ENCODE assay signal across 9 mouse cellular contexts in genomic region chr8:94532525-94532872, GRCm38 (mm10). TPM values are rescaled to one million over a fixed set of nuclear protein-coding genes. Genes with fewer than 3 reads are reported as not detected.
DNase-seq lines count a peak whose midpoint lies in the region; ATAC-seq and TF ChIP-seq lines count a peak whose summit lies in the region.
"Had no signal": no experiment of that assay in that cellular context is flagged by ENCODE, and none has a peak within 500 bp of the region (broad histone marks: within the 10 kb centered on the region; RNA-seq: fewer than 3 reads in every experiment).

No protein-coding gene starts in this region.

- H3K4me1 ChIP-seq in heart, postnatal 0 days (ENCODE audit: control insufficient read depth, insufficient read depth): peaks cover 5% of the 10 kb centered on the region; the same call in 1 of the 2 replicates
- H3K4me1 ChIP-seq in bone marrow, adult 2 months (ENCODE audit: control insufficient read depth, insufficient read depth, low read length): peaks cover 5% of the 10 kb centered on the region; the same call in 1 of the 2 replicates
- peaks cover 27% of the 10 kb centered on the region for H3K4me1 ChIP-seq in hindbrain, embryonic 12.5 days
- peaks cover 28% of the 10 kb centered on the region for H3K4me1 ChIP-seq in midbrain, embryonic 12.5 days

- no peaks in the 10 kb centered on the region for H3K9me3 ChIP-seq in heart, postnatal 0 days (replicated peaks; ENCODE audit: control insufficient read depth, low read length)
- H3K9me3 ChIP-seq in hindbrain, embryonic 12.5 days (replicated peaks): no peaks in the 10 kb centered on the region
- no peaks in the 10 kb centered on the region for H3K9me3 ChIP-seq in midbrain, embryonic 12.5 days

- peak overlapping the region; percentile 56 for H3K9ac ChIP-seq in heart, postnatal 0 days (replicated peaks; ENCODE audit: low read depth, low read length)
- H3K9ac ChIP-seq in hindbrain, embryonic 12.5 days: peak overlapping the region; percentile 70
- H3K9ac ChIP-seq in midbrain, embryonic 12.5 days (replicated peaks): peak overlapping the region; percentile 74

- TF ChIP-seq EP300 in heart, postnatal 0 days (IDR thresholded peaks at IDR 0.05; ENCODE audit: low read depth): no peak

- DNase-seq in heart, postnatal 0 days (ENCODE audit: low spot score): no peak
- no peak for DNase-seq in heart, postnatal 36 days
- DNase-seq in left cerebral cortex, adult 8-10 months (ENCODE audit: low spot score in 2 of 2): no peak
- no peak for DNase-seq in gastrocnemius, adult 18-20 months (ENCODE audit: low spot score)
- DNase-seq in layer of hippocampus, adult 8-10 months (ENCODE audit: low spot score in 2 of 2): no peak

- WGBS in heart, postnatal 0 days: under 1% methylated on average over 32 of the region's 34 CpGs
- under 1% methylated on average over 33 of the region's 34 CpGs for WGBS in bone marrow, adult 2 months
- WGBS in hindbrain, embryonic 12.5 days: under 1% methylated on average over 34 of the region's 34 CpGs
- 1% methylated on average over 31 of the region's 34 CpGs for WGBS in midbrain, embryonic 12.5 days

- H3K36me3 ChIP-seq in heart, postnatal 0 days (replicated peaks; ENCODE audit: control insufficient read depth, insufficient read depth, low read length): no peaks in the 10 kb centered on the region
- H3K36me3 ChIP-seq in hindbrain, embryonic 12.5 days: no peaks in the 10 kb centered on the region
- no peaks in the 10 kb centered on the region for H3K36me3 ChIP-seq in midbrain, embryonic 12.5 days

- H3K27ac ChIP-seq in heart, postnatal 0 days (ENCODE audit: low read depth): no peak overlapping the region
- H3K27ac ChIP-seq in bone marrow, adult 2 months (ENCODE audit: control insufficient read depth, insufficient read depth, low read depth, low read length, poor library complexity): peak overlapping the region; percentile 93
- H3K27ac ChIP-seq in hindbrain, embryonic 12.5 days: no peak overlapping the region
- 0 out of 2 replicates have a peak overlapping the region, but pooled peaks have one; percentile 20 for H3K27ac ChIP-seq in midbrain, embryonic 12.5 days (replicated peaks)

- H3K4me2 ChIP-seq in heart, postnatal 0 days (ENCODE audit: low read depth, low read length): peak overlapping the region; percentile 89
- H3K4me2 ChIP-seq in hindbrain, embryonic 12.5 days (replicated peaks): peak overlapping the region; percentile 91
- peak overlapping the region; percentile 95 for H3K4me2 ChIP-seq in midbrain, embryonic 12.5 days (replicated peaks)

- no peak for TF ChIP-seq POLR2A in bone marrow, adult 2 months (IDR thresholded peaks at IDR 0.05; ENCODE audit: borderline replicate concordance, control insufficient read depth, low read depth, low read length)

- H3K4me3 ChIP-seq in heart, postnatal 0 days (ENCODE audit: low read depth, low read length): peak overlapping the region; percentile 62
- peak overlapping the region; percentile 73 for H3K4me3 ChIP-seq in bone marrow, adult 2 months (replicated peaks; ENCODE audit: control insufficient read depth, low read depth, low read length)
- peak overlapping the region; percentile 57 for H3K4me3 ChIP-seq in hindbrain, embryonic 12.5 days
- H3K4me3 ChIP-seq in midbrain, embryonic 12.5 days: peak overlapping the region; percentile 66

- peaks cover 37% of the 10 kb centered on the region for H3K27me3 ChIP-seq in heart, postnatal 0 days (ENCODE audit: control insufficient read depth, insufficient read depth, low read length)
- H3K27me3 ChIP-seq in hindbrain, embryonic 12.5 days: peaks cover 60% of the 10 kb centered on the region
- peaks cover 78% of the 10 kb centered on the region for H3K27me3 ChIP-seq in midbrain, embryonic 12.5 days
- H3K27me3 ChIP-seq: Patski had no signal

- no peak for ATAC-seq in heart, postnatal 0 days (ENCODE audit: insufficient read depth, low read depth)
- ATAC-seq in hindbrain, embryonic 12.5 days (ENCODE audit: low FRiP score): peak; percentile 26; the same call in 1 of the 2 replicates
- 0 out of 2 replicates have a peak, but pooled peaks have one; percentile 10 for ATAC-seq in midbrain, embryonic 12.5 days (ENCODE audit: low FRiP score, low read depth)

- intact Hi-C loops in heart, postnatal 36 days (cut with DNase I): loop anchor here (5.0 kb wide), 1 partner anchor 280 kb away; the partner anchor contains the start of gene Ccl17

- TF ChIP-seq CTCF in heart, postnatal 0 days (IDR thresholded peaks at IDR 0.05; ENCODE audit: low read depth): no peak
- TF ChIP-seq CTCF in bone marrow, adult 2 months (IDR thresholded peaks at IDR 0.05; ENCODE audit: control insufficient read depth, insufficient read depth, low read length): no peak

RNA-seq across cellular contexts. Expression of gene Cpne2, which starts 0.3 kb away (rescaled TPM):
- total RNA-seq in heart, postnatal 0 days (2014; rRNA removed; ENCODE audit: low replicate concordance): 11.7 and 12.7 TPM in 2 replicates
- 3.7 and 4.5 TPM in 2 replicates for polyA plus RNA-seq in heart, postnatal 0 days (2015; fragmentation: Nextera tagmentation; extraction: Ambion mirVana)
- 1 to 10 TPM; 3.6 to 4.2 TPM for total RNA-seq in heart, postnatal 36 days (2021)
- polyA plus RNA-seq in bone marrow, adult 2 months (2011; ENCODE audit: insufficient read depth, insufficient read length, low replicate concordance, missing spikeins): 23.4 and 36.1 TPM in 2 replicates
- polyA plus RNA-seq in hindbrain, embryonic 12.5 days (2016; fragmentation: Nextera tagmentation; extraction: Ambion mirVana): 10.4 and 11.9 TPM in 2 replicates
- polyA plus RNA-seq in midbrain, embryonic 12.5 days (2016; fragmentation: Nextera tagmentation; extraction: Ambion mirVana): 9.9 and 10.0 TPM in 2 replicates
- 10 to 100 TPM; 20.1 to 28.9 (median 23.6) TPM for total RNA-seq in left cerebral cortex, adult 8-10 months (2022)
- 10 to 100 TPM in 1 of 2 experiments, 1 to 10 TPM in 1; 5.8 to 10.1 TPM for total RNA-seq in gastrocnemius, adult 18-20 months (2021)
- 10 to 100 TPM; 45.0 to 47.3 (median 46.7) TPM for total RNA-seq in layer of hippocampus, adult 8-10 months (2022)

Comparison
In these comparisons a context has a peak if more than half of its experiments do, and no peak if none do; other contexts are left out.
1. H3K27ac ChIP-seq: peak in bone marrow, adult 2 months (single experiment) and midbrain, embryonic 12.5 days (single experiment); none in heart, postnatal 0 days (single experiment) and hindbrain, embryonic 12.5 days (single experiment).
2. Peak in every context shown above with its lines, with median percentiles within 50 percentile points of each other: H3K4me2 ChIP-seq, H3K4me3 ChIP-seq and H3K9ac ChIP-seq.